Mouse (Mus musculus) cortical plate, adult 2 months (tissue): ENCODE results near the gene Plekha8.

Experiments
- CTCF ChIP-seq: fragments of 200-500 bp; IDR thresholded peaks from 2 replicates; pipeline ENCODE4 v1.5.1; 2011; ENCODE audit warnings: mild to moderate bottlenecking, control low read depth, low read length; ENCODE audit not compliant: insufficient read depth; ENCODE audit errors: extremely low read depth
- POLR2A ChIP-seq: fragments of 200-500 bp; IDR thresholded peaks from 2 replicates; pipeline ENCODE4 v1.6.1; 2011; ENCODE audit warnings: mild to moderate bottlenecking, low read length, control low read depth; ENCODE audit not compliant: insufficient read depth; ENCODE audit errors: extremely low read depth

DNA sequence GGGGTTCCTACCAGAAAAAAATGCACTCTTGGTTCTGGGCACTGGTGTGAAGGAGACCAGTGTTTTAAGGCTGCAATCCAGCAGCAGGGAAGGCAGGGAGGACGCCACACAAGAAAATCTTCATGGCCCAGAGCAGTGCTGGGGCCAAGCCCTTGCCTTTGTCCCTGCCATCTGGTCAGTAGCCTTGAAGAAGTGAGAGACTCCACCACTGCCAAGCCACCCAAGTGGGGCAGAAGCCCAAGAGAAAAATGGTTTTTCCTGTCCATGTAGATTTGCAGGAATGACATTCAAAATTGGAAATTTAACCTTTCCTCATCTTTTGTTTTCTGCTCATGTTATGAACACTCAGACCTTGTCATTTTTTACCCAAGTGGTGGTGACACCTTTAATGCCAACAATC lies 97.3 kb downstream of the Plekha8 start:
- no peak for TF ChIP-seq CTCF
- TF ChIP-seq POLR2A: no peak
